Mouse (Mus musculus): ENCODE measurements at regions not wholly inside any gene's neighbourhood (a gene's known extent, or its start where the extent isn't known, plus 50 kb on each side); places are given as distances from the start of the nearest gene placed in this dataset.

- Histone ChIP-seq H3K36me3 (ENCODE audit: control insufficient read depth, insufficient read depth, low read length) (no peaks in the 10 kb centered on the region), H3K4me3 (replicated peaks; ENCODE audit: low read depth, low read length) (no peak overlapping the region), H3K9me3 (ENCODE audit: control insufficient read depth, low read length) (no peaks in the 10 kb centered on the region), H3K4me1 (ENCODE audit: control insufficient read depth, insufficient read depth, low read length) (no peaks in the 10 kb centered on the region), H3K9ac (replicated peaks; ENCODE audit: low read length) (no peak overlapping the region), H3K27me3 (ENCODE audit: control insufficient read depth, insufficient read depth, low read length) (no peaks in the 10 kb centered on the region), H3K4me2 (ENCODE audit: low read length) (no peak overlapping the region), H3K27ac (replicated peaks; ENCODE audit: low read depth, low read length) (no peak overlapping the region)
- WGBS = 85% methylated on average over 6 of the region's 6 CpGs
- DNase-seq (no peak), ATAC-seq (ENCODE audit: low FRiP score, low TSS enrichment) (no peak)
These were observed 193.8 kb upstream of the Prkd1 start for GRCm38 (mm10) chr12:50842744-50843143.

- DNase-seq (no peak), ATAC-seq (ENCODE audit: low FRiP score, low TSS enrichment) (no peak)
- H3K36me3 ChIP-seq (ENCODE audit: control insufficient read depth, insufficient read depth, low read length) = no peaks in the 10 kb centered on the region
- H3K4me1 ChIP-seq (ENCODE audit: control insufficient read depth, insufficient read depth, low read length) = no peaks in the 10 kb centered on the region
- no peaks in the 10 kb centered on the region for H3K27me3 ChIP-seq (ENCODE audit: control insufficient read depth, insufficient read depth, low read length)
- 22% methylated on average over 2 of the region's 2 CpGs for WGBS
- no peak overlapping the region for H3K9ac ChIP-seq (replicated peaks; ENCODE audit: low read length)
- H3K9me3 ChIP-seq (ENCODE audit: control insufficient read depth, low read length) = no peaks in the 10 kb centered on the region
- H3K4me2 ChIP-seq (ENCODE audit: low read length) = no peak overlapping the region
- H3K4me3 ChIP-seq (replicated peaks; ENCODE audit: low read depth, low read length) = no peak overlapping the region
- no peak overlapping the region for H3K27ac ChIP-seq (replicated peaks; ENCODE audit: low read depth, low read length)
These were observed 190.5 kb upstream of the Prkd1 start for GRCm38 (mm10) chr12:50839391-50839790.

- DNase-seq (no peak), ATAC-seq (ENCODE audit: low FRiP score, low TSS enrichment) (no peak; the same call in 1 of the 2 replicates)
- no peak overlapping the region for H3K4me3 ChIP-seq (replicated peaks; ENCODE audit: low read depth, low read length)
- no peaks in the 10 kb centered on the region for H3K4me1 ChIP-seq (ENCODE audit: control insufficient read depth, insufficient read depth, low read length)
- no peak overlapping the region for H3K4me2 ChIP-seq (ENCODE audit: low read length)
- 70% methylated on average over 7 of the region's 7 CpGs for WGBS
- H3K36me3 ChIP-seq (ENCODE audit: control insufficient read depth, insufficient read depth, low read length) = no peaks in the 10 kb centered on the region
- no peaks in the 10 kb centered on the region for H3K27me3 ChIP-seq (ENCODE audit: control insufficient read depth, insufficient read depth, low read length)
- H3K27ac ChIP-seq (replicated peaks; ENCODE audit: low read depth, low read length) = no peak overlapping the region
- H3K9me3 ChIP-seq (ENCODE audit: control insufficient read depth, low read length) = no peaks in the 10 kb centered on the region
- H3K9ac ChIP-seq (replicated peaks; ENCODE audit: low read length) = no peak overlapping the region
These were observed 159.9 kb upstream of the Prkd1 start for GRCm38 (mm10) chr12:50808731-50809281.

DNA sequence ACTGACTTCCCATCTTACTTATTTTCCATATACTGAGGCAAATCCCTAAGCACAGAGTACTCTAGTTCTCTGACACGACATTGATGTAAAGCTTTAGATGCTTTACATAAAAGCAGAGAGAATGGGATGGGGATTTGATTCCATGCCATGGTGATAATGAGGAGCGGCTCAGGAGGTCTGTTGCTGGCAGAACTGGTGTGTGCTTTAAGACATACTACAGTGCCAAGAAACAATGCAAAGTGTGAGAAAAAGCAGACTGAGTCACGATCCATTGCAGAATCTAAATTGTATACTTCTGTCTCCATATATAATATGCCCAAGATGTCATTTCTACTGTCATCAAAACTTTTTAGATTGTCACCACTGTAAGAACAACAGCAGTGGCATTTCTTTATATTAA, 155.5 kb upstream of the Prkd1 start:
- DNase-seq (no peak), ATAC-seq (ENCODE audit: low FRiP score, low TSS enrichment) (no peak)
- no peak overlapping the region for H3K4me2 ChIP-seq (ENCODE audit: low read length)
- 54% methylated on average over 3 of the region's 3 CpGs for WGBS
- no peaks in the 10 kb centered on the region for H3K4me1 ChIP-seq (ENCODE audit: control insufficient read depth, insufficient read depth, low read length)
- no peak overlapping the region for H3K9ac ChIP-seq (replicated peaks; ENCODE audit: low read length)
- H3K9me3 ChIP-seq (ENCODE audit: control insufficient read depth, low read length) = no peaks in the 10 kb centered on the region
- no peaks in the 10 kb centered on the region for H3K27me3 ChIP-seq (ENCODE audit: control insufficient read depth, insufficient read depth, low read length)
- no peak overlapping the region for H3K4me3 ChIP-seq (replicated peaks; ENCODE audit: low read depth, low read length)
- H3K27ac ChIP-seq (replicated peaks; ENCODE audit: low read depth, low read length) = no peak overlapping the region
- no peaks in the 10 kb centered on the region for H3K36me3 ChIP-seq (ENCODE audit: control insufficient read depth, insufficient read depth, low read length)

DNA sequence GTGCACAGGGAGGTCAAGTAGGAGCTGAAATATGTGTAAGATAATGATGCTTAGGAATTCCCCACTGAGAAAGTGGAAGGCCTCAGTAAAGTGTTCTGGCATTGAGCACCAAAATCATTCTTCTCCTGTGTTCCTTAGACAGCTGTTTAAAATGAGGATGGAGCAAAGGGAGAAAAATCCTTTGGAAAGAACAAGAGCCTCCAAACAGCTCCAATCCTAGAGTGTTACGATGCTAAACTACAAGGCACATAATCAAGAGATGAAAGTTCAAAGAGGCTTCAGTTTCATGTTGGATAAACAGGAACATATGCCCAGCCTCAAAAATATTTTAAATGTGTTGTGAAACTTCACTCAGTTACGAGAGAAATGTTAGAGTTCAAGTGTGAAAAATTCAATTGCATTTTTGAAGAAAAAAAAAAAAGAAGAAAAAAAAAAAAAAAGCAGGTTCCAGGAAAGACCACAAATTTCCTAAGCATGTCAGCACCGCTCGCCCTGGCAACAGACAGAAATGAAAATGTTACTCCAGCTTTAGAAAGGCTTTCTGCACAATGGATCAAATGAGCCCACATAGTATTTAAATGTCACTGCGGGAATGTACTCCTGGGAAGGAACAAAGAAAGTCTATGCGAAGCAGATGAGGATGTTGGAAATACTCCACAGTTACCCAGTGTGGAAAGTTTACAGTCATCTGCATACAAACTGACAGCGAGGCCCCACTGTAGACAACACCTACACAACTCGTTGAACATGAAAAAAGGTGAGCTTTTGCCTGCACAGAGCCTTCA, 116.5 kb upstream of the Prkd1 start:
- H3K4me2 ChIP-seq (ENCODE audit: low read length) = no peak overlapping the region
- no peak overlapping the region for H3K4me3 ChIP-seq (replicated peaks; ENCODE audit: low read depth, low read length)
- H3K4me1 ChIP-seq (ENCODE audit: control insufficient read depth, insufficient read depth, low read length) = no peaks in the 10 kb centered on the region
- ATAC-seq (ENCODE audit: low FRiP score, low TSS enrichment) (no peak), DNase-seq (no peak)
- no peaks in the 10 kb centered on the region for H3K9me3 ChIP-seq (ENCODE audit: control insufficient read depth, low read length)
- H3K27me3 ChIP-seq (ENCODE audit: control insufficient read depth, insufficient read depth, low read length) = no peaks in the 10 kb centered on the region
- WGBS = 58% methylated on average over 8 of the region's 8 CpGs
- no peak overlapping the region for H3K27ac ChIP-seq (replicated peaks; ENCODE audit: low read depth, low read length)
- no peak overlapping the region for H3K9ac ChIP-seq (replicated peaks; ENCODE audit: low read length)
- H3K36me3 ChIP-seq (ENCODE audit: control insufficient read depth, insufficient read depth, low read length) = no peaks in the 10 kb centered on the region

- H3K4me1 ChIP-seq (ENCODE audit: control insufficient read depth, insufficient read depth, low read length) = no peaks in the 10 kb centered on the region
- no peak overlapping the region for H3K9ac ChIP-seq (replicated peaks; ENCODE audit: low read length)
- no peak overlapping the region for H3K27ac ChIP-seq (replicated peaks; ENCODE audit: low read depth, low read length)
- H3K4me2 ChIP-seq (ENCODE audit: low read length) = no peak overlapping the region
- no peak for DNase-seq
- H3K27me3 ChIP-seq (ENCODE audit: control insufficient read depth, insufficient read depth, low read length) = no peaks in the 10 kb centered on the region
- H3K9me3 ChIP-seq (ENCODE audit: control insufficient read depth, low read length) = no peaks in the 10 kb centered on the region
- WGBS = 81% methylated on average over 2 of the region's 2 CpGs
- no peaks in the 10 kb centered on the region for H3K36me3 ChIP-seq (ENCODE audit: control insufficient read depth, insufficient read depth, low read length)
- ATAC-seq (ENCODE audit: low FRiP score, low TSS enrichment) = no peak
- H3K4me3 ChIP-seq (replicated peaks; ENCODE audit: low read depth, low read length) = no peak overlapping the region
These were observed 115.6 kb upstream of the Prkd1 start for GRCm38 (mm10) chr12:50764457-50764856.

DNA sequence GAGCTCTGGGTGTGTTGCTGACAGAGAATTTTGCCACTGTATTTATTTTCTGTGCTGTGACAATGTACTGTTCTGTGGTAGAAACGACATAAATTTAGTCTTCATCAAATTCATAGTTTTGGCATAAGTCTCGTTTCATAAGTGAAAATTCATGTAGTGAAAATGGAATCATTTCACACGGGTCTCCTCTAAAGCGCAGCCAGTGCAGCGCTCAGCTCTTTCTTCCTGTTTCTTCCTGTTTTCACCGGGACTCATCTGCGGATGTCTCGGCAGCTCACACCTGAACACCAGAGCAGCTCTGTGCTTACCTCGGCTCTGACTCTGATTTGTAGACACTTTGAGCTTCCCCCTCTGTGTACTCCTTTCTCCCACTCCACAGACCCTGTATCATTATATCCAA, 85.2 kb upstream of the Prkd1 start:
- no peak for DNase-seq
- no peak overlapping the region for H3K9ac ChIP-seq (replicated peaks; ENCODE audit: low read length)
- no peak for ATAC-seq (ENCODE audit: low FRiP score, low TSS enrichment)
- no peak overlapping the region for H3K27ac ChIP-seq (replicated peaks; ENCODE audit: low read depth, low read length)
- H3K9me3 ChIP-seq (ENCODE audit: control insufficient read depth, low read length) = no peaks in the 10 kb centered on the region
- no peaks in the 10 kb centered on the region for H3K27me3 ChIP-seq (ENCODE audit: control insufficient read depth, insufficient read depth, low read length)
- no peaks in the 10 kb centered on the region for H3K4me1 ChIP-seq (ENCODE audit: control insufficient read depth, insufficient read depth, low read length)
- no peak overlapping the region for H3K4me3 ChIP-seq (replicated peaks; ENCODE audit: low read depth, low read length)
- no peaks in the 10 kb centered on the region for H3K36me3 ChIP-seq (ENCODE audit: control insufficient read depth, insufficient read depth, low read length)
- WGBS = 84% methylated on average over 9 of the region's 9 CpGs
- no peak overlapping the region for H3K4me2 ChIP-seq (ENCODE audit: low read length)

- Histone ChIP-seq H3K27ac (replicated peaks; ENCODE audit: low read depth, low read length) (no peak overlapping the region), H3K27me3 (ENCODE audit: control insufficient read depth, insufficient read depth, low read length) (no peaks in the 10 kb centered on the region), H3K9me3 (ENCODE audit: control insufficient read depth, low read length) (no peaks in the 10 kb centered on the region), H3K9ac (replicated peaks; ENCODE audit: low read length) (no peak overlapping the region), H3K4me1 (ENCODE audit: control insufficient read depth, insufficient read depth, low read length) (no peaks in the 10 kb centered on the region), H3K4me3 (replicated peaks; ENCODE audit: low read depth, low read length) (no peak overlapping the region), H3K4me2 (ENCODE audit: low read length) (no peak overlapping the region), H3K36me3 (ENCODE audit: control insufficient read depth, insufficient read depth, low read length) (no peaks in the 10 kb centered on the region)
- WGBS = 72% methylated on average over 5 of the region's 5 CpGs
- no peak for DNase-seq
- no peak for ATAC-seq (ENCODE audit: low FRiP score, low TSS enrichment)
These were observed 63.7 kb upstream of the Prkd1 start for GRCm38 (mm10) chr12:50712615-50713014.

Measured in midbrain, embryonic 14.5 days (tissue).